Mouse (Mus musculus) midbrain, embryonic 11.5 days (tissue): ENCODE results near the gene Naa38. TPM values are rescaled to one million over a fixed set of nuclear protein-coding genes. Genes with fewer than 3 reads are reported as not detected.

Experiments
- ATAC-seq: fragments of 200-750 bp; cut with Nextera tagmentation; 2 replicates; pipeline ENCODE4 v1.8.0; 2017; ENCODE audit warnings: moderate TSS enrichment, moderate library complexity; ENCODE audit not compliant: low FRiP score
- DNase-seq: peaks from one replicate; pipeline ENCODE4 v3.0.0; 2015; ENCODE audit warnings: low spot score; ENCODE audit errors: missing footprints
- H3K27ac ChIP-seq: fragments of 300-500 bp; sonication (generic); 2 replicates; pipeline ENCODE4 v1.5.1; 2014; ENCODE audit warnings: low read depth, low read length
- H3K27me3 ChIP-seq: fragments of 300-500 bp; sonication (generic); 2 replicates; pipeline ENCODE4 v1.6.1; 2014; ENCODE audit warnings: mild to moderate bottlenecking, low read length, moderate library complexity, mixed read lengths; ENCODE audit not compliant: control insufficient read depth, insufficient read depth
- H3K36me3 ChIP-seq: fragments of 300-500 bp; sonication (generic); 2 replicates; pipeline ENCODE4 v1.6.1; 2014; ENCODE audit warnings: mild to moderate bottlenecking, low read length, moderate library complexity, mixed read lengths; ENCODE audit not compliant: control insufficient read depth, insufficient read depth
- H3K4me1 ChIP-seq: fragments of 300-500 bp; sonication (generic); 2 replicates; pipeline ENCODE4 v1.6.1; 2014; ENCODE audit warnings: low read length; ENCODE audit not compliant: control insufficient read depth, insufficient read depth
- H3K4me2 ChIP-seq: fragments of 300-500 bp; sonication (generic); 2 replicates; pipeline ENCODE4 v1.6.1; 2014; ENCODE audit warnings: mild to moderate bottlenecking, moderate library complexity
- H3K4me3 ChIP-seq: fragments of 300-500 bp; sonication (generic); 2 replicates; pipeline ENCODE4 v1.5.1; 2014; ENCODE audit warnings: low read depth, low read length
- H3K9ac ChIP-seq: fragments of 300-500 bp; sonication (generic); 2 replicates; pipeline ENCODE4 v1.6.1; 2014; ENCODE audit warnings: low read length
- H3K9me3 ChIP-seq: fragments of 300-500 bp; sonication (generic); 2 replicates; pipeline ENCODE4 v1.6.1; 2016; ENCODE audit warnings: low read length; ENCODE audit not compliant: control insufficient read depth
- WGBS: fragments of 180-500 bp; shearing (Covaris S2); extraction: QIAGEN DNeasy Blood & Tissue Kit; methylation state at CpG from one replicate; pipeline ENCODE4 v1.1.7; 2014; 5-methylcytosine and 5-hydroxymethylcytosine counted together
- polyA plus RNA-seq: library from polyadenylated mRNA; unstranded; fragments of >200 nt; fragmentation: Nextera tagmentation; extraction: Ambion mirVana; gene quantifications from 2 replicates; pipeline ENCODE4 v1.2.1, GENCODE M21; 2014

Gene Naa38
- polyA plus RNA-seq, 1 experiment from 2014 or later, result 130 TPM

- H3K4me2 ChIP-seq, result no peak overlapping the region
- H3K27me3 ChIP-seq, result no peaks in the 10 kb centered on the region
- no peaks in the 10 kb centered on the region for H3K36me3 ChIP-seq
- H3K4me3 ChIP-seq, result no peak overlapping the region
- H3K9ac ChIP-seq, result no peak overlapping the region
- DNase-seq, result no peak
- WGBS, result 89% methylated on average over 15 of the region's 15 CpGs
- no peak for ATAC-seq
- no peak overlapping the region for H3K27ac ChIP-seq
- H3K4me1 ChIP-seq, result no peaks in the 10 kb centered on the region
- no peaks in the 10 kb centered on the region for H3K9me3 ChIP-seq
Observed at GRCm38 (mm10) chr11:69430631-69431030, 35.3 kb downstream of the Naa38 start.

GRCm38 (mm10) chr11:69431829-69432639 is 36.7 kb downstream of the Naa38 start:
- DNase-seq (peak; percentile 91), ATAC-seq (peak; percentile 65; the same call in 1 of the 2 replicates)
- H3K4me1 ChIP-seq, result no peaks in the 10 kb centered on the region
- WGBS, result 34% methylated on average over 11 of the region's 11 CpGs
- H3K36me3 ChIP-seq, result no peaks in the 10 kb centered on the region
- H3K4me3 ChIP-seq, result no peak overlapping the region
- H3K9ac ChIP-seq, result no peak overlapping the region
- no peaks in the 10 kb centered on the region for H3K9me3 ChIP-seq
- no peaks in the 10 kb centered on the region for H3K27me3 ChIP-seq
- H3K27ac ChIP-seq, result no peak overlapping the region
- H3K4me2 ChIP-seq, result no peak overlapping the region

- H3K27me3 ChIP-seq, result no peaks in the 10 kb centered on the region
- WGBS, result 76% methylated on average over 11 of the region's 11 CpGs
- no peak for DNase-seq
- no peak for ATAC-seq
- no peaks in the 10 kb centered on the region for H3K9me3 ChIP-seq
- no peak overlapping the region for H3K9ac ChIP-seq
- no peak overlapping the region for H3K4me3 ChIP-seq
- H3K4me2 ChIP-seq, result no peak overlapping the region
- H3K36me3 ChIP-seq, result no peaks in the 10 kb centered on the region
- no peaks in the 10 kb centered on the region for H3K4me1 ChIP-seq
- no peak overlapping the region for H3K27ac ChIP-seq
Observed at GRCm38 (mm10) chr11:69432640-69432982, 37.3 kb downstream of the Naa38 start.

- no peaks in the 10 kb centered on the region for H3K4me1 ChIP-seq
- H3K27ac ChIP-seq, result no peak overlapping the region
- no peaks in the 10 kb centered on the region for H3K27me3 ChIP-seq
- no peak overlapping the region for H3K4me3 ChIP-seq
- no peaks in the 10 kb centered on the region for H3K36me3 ChIP-seq
- ATAC-seq (no peak), DNase-seq (no peak)
- H3K9me3 ChIP-seq, result no peaks in the 10 kb centered on the region
- no peak overlapping the region for H3K9ac ChIP-seq
- WGBS, result 67% methylated on average over 6 of the region's 6 CpGs
- no peak overlapping the region for H3K4me2 ChIP-seq
Observed at GRCm38 (mm10) chr11:69433189-69433588, 37.9 kb downstream of the Naa38 start.

GRCm38 (mm10) chr11:69437291-69437690 is 42.0 kb downstream of the Naa38 start:
- Histone ChIP-seq H3K4me2 (no peak overlapping the region), H3K9me3 (no peaks in the 10 kb centered on the region), H3K27ac (no peak overlapping the region), H3K4me1 (no peaks in the 10 kb centered on the region), H3K36me3 (no peaks in the 10 kb centered on the region), H3K9ac (no peak overlapping the region), H3K4me3 (no peak overlapping the region), H3K27me3 (no peaks in the 10 kb centered on the region)
- 50% methylated on average over 3 of the region's 3 CpGs for WGBS
- ATAC-seq, result no peak
- DNase-seq, result no peak

GRCm38 (mm10) chr11:69443328-69443727 is 48.0 kb downstream of the Naa38 start:
- no peaks in the 10 kb centered on the region for H3K4me1 ChIP-seq
- H3K9me3 ChIP-seq, result no peaks in the 10 kb centered on the region
- H3K27ac ChIP-seq, result no peak overlapping the region
- no peak overlapping the region for H3K9ac ChIP-seq
- ATAC-seq (no peak), DNase-seq (no peak)
- WGBS, result 61% methylated on average over 5 of the region's 5 CpGs
- H3K27me3 ChIP-seq, result no peaks in the 10 kb centered on the region
- no peak overlapping the region for H3K4me3 ChIP-seq
- H3K36me3 ChIP-seq, result no peaks in the 10 kb centered on the region
- H3K4me2 ChIP-seq, result no peak overlapping the region

Other genes with a start within 250 kb of the Naa38 start
- not detected in 2 replicates for gene Alox12b, start 238.5 kb upstream of the Naa38 start, polyA plus RNA-seq
- 0.11 TPM in 1 of 2 replicates, not detected in the other for gene Alox8, start 197.6 kb upstream of the Naa38 start, polyA plus RNA-seq
- 0.04 TPM in 1 of 2 replicates, not detected in the other for gene Gucy2e, start 158.5 kb upstream of the Naa38 start, polyA plus RNA-seq
- 20.0 and 28.3 TPM in 2 replicates for gene Cntrob, start 71.7 kb upstream of the Naa38 start, polyA plus RNA-seq
- gene Trappc1, start 71.5 kb upstream of the Naa38 start, polyA plus RNA-seq, result 205 and 206 TPM in 2 replicates
- 1.8 and 2.9 TPM in 2 replicates for gene Kcnab3, start 69.2 kb upstream of the Naa38 start, polyA plus RNA-seq
- 29.6 and 30.4 TPM in 2 replicates for gene Rnf227, start 55.0 kb upstream of the Naa38 start, polyA plus RNA-seq
- gene Chd3, start 26.1 kb upstream of the Naa38 start, polyA plus RNA-seq, result 38.2 and 39.4 TPM in 2 replicates
- gene Cyb5d1, start 144 bp downstream of the Naa38 start, polyA plus RNA-seq, result 44.6 and 50.5 TPM in 2 replicates
- gene Tmem88, start 2.7 kb downstream of the Naa38 start, polyA plus RNA-seq, result 11.9 and 13.1 TPM in 2 replicates
- 30.2 and 31.7 TPM in 2 replicates for gene Kdm6b, start 18.2 kb downstream of the Naa38 start, polyA plus RNA-seq
- 1.00 and 1.9 TPM in 2 replicates for gene Dnah2, start 153.6 kb downstream of the Naa38 start, polyA plus RNA-seq
- 11.0 and 12.3 TPM in 2 replicates for gene Efnb3, start 164.7 kb downstream of the Naa38 start, polyA plus RNA-seq
- 35.1 and 36.4 TPM in 2 replicates for gene Wrap53, start 184.8 kb downstream of the Naa38 start, polyA plus RNA-seq
- gene Trp53, start 184.9 kb downstream of the Naa38 start, polyA plus RNA-seq, result 144 and 147 TPM in 2 replicates
- gene Atp1b2, start 210.5 kb downstream of the Naa38 start, polyA plus RNA-seq, result 10.4 and 12.2 TPM in 2 replicates
- gene Shbg, start 222.4 kb downstream of the Naa38 start, polyA plus RNA-seq, result not detected in 2 replicates
- 13.1 and 16.8 TPM in 2 replicates for gene Sat2, start 226.5 kb downstream of the Naa38 start, polyA plus RNA-seq
- gene Fxr2, start 237.5 kb downstream of the Naa38 start, polyA plus RNA-seq, result 25.6 and 29.0 TPM in 2 replicates